Mouse (Mus musculus) forebrain, embryonic 15.5 days (tissue): Measurements from ENCODE around the gene Rbm38. TPM values are rescaled to one million over a fixed set of nuclear protein-coding genes. Genes with fewer than 3 reads are reported as not detected.

ENCODE experiments used
- ATAC-seq: fragments of 200-750 bp; cut with Nextera tagmentation; replicated peaks from 2 replicates; pipeline ENCODE4 v1.8.0; 2017; ENCODE audit warnings: mild to moderate bottlenecking, moderate TSS enrichment, moderate library complexity
- H3K27ac ChIP-seq: fragments of 300-500 bp; sonication (generic); replicated peaks from 2 replicates; pipeline ENCODE4 v1.5.1; 2015; ENCODE audit warnings: mild to moderate bottlenecking, inconsistent platforms
- H3K27me3 ChIP-seq: fragments of 300-500 bp; sonication (generic); 2 replicates; pipeline ENCODE4 v1.6.1; 2015; ENCODE audit warnings: inconsistent platforms
- H3K36me3 ChIP-seq: fragments of 300-500 bp; sonication (generic); 2 replicates; pipeline ENCODE4 v1.6.1; 2015; ENCODE audit warnings: mild to moderate bottlenecking, inconsistent platforms
- H3K4me1 ChIP-seq: fragments of 300-500 bp; sonication (generic); 2 replicates; pipeline ENCODE4 v1.6.1; 2015; ENCODE audit warnings: inconsistent platforms
- H3K4me2 ChIP-seq: fragments of 300-500 bp; sonication (generic); replicated peaks from 2 replicates; pipeline ENCODE4 v1.6.1; 2015; ENCODE audit warnings: mild to moderate bottlenecking, inconsistent platforms
- H3K4me3 ChIP-seq: fragments of 300-500 bp; sonication (generic); 2 replicates; pipeline ENCODE4 v1.5.1; 2015; ENCODE audit warnings: mild to moderate bottlenecking, inconsistent platforms
- H3K9ac ChIP-seq: fragments of 300-500 bp; sonication (generic); replicated peaks from 2 replicates; pipeline ENCODE4 v1.6.1; 2015; ENCODE audit warnings: mild to moderate bottlenecking, inconsistent platforms
- H3K9me3 ChIP-seq: fragments of 300-500 bp; sonication (generic); 2 replicates; pipeline ENCODE4 v1.6.1; 2016; ENCODE audit warnings: inconsistent platforms
- WGBS: fragments of 180-500 bp; shearing (Covaris S2); methylation state at CpG from one replicate; pipeline ENCODE4 v1.1.7; 2015; ENCODE audit warnings: mixed read lengths; 5-methylcytosine and 5-hydroxymethylcytosine counted together
- polyA plus RNA-seq: library from polyadenylated mRNA; unstranded; fragments of >200 nt; fragmentation: Nextera tagmentation; extraction: Ambion mirVana; gene quantifications from 2 replicates; pipeline ENCODE4 v1.2.1, GENCODE M21; 2015

Gene Rbm38
- polyA plus RNA-seq, 1 experiment from 2014 or later = 24.0 TPM

- WGBS = 59% methylated on average over 4 of the region's 4 CpGs
- Histone ChIP-seq H3K36me3 (0 out of 2 replicates have a peak, but pooled peaks cover 8% of the 10 kb centered on the region), H3K4me1 (peaks cover 45% of the 10 kb centered on the region), H3K27me3 (no peaks in the 10 kb centered on the region), H3K4me2 (no peak overlapping the region), H3K9ac (no peak overlapping the region), H3K27ac (no peak overlapping the region), H3K4me3 (no peak overlapping the region), H3K9me3 (no peaks in the 10 kb centered on the region)
- ATAC-seq = no peak
These were observed 7.7 kb downstream of the Rbm38 start for GRCm38 (mm10) chr2:173027824-173028495.

GRCm38 (mm10) chr2:173028508-173029031 is 8.3 kb downstream of the Rbm38 start:
- no peak overlapping the region for H3K9ac ChIP-seq
- no peak for ATAC-seq
- 0 out of 2 replicates have a peak, but pooled peaks cover 11% of the 10 kb centered on the region for H3K36me3 ChIP-seq
- H3K4me2 ChIP-seq = no peak overlapping the region
- no peak overlapping the region for H3K27ac ChIP-seq
- H3K9me3 ChIP-seq = no peaks in the 10 kb centered on the region
- H3K4me3 ChIP-seq = no peak overlapping the region
- H3K4me1 ChIP-seq = peaks cover 39% of the 10 kb centered on the region
- no peaks in the 10 kb centered on the region for H3K27me3 ChIP-seq
- 94% methylated on average over 3 of the region's 3 CpGs for WGBS

- H3K4me1 ChIP-seq = peaks cover 17% of the 10 kb centered on the region
- H3K27ac ChIP-seq = no peak overlapping the region
- no peak overlapping the region for H3K4me2 ChIP-seq
- H3K9ac ChIP-seq = no peak overlapping the region
- H3K4me3 ChIP-seq = no peak overlapping the region
- no peaks in the 10 kb centered on the region for H3K27me3 ChIP-seq
- 83% methylated on average over 12 of the region's 12 CpGs for WGBS
- no peak for ATAC-seq
- H3K36me3 ChIP-seq = peaks cover 25% of the 10 kb centered on the region; the same call in 1 of the 2 replicates
- H3K9me3 ChIP-seq = no peaks in the 10 kb centered on the region
These were observed 10.5 kb downstream of the Rbm38 start for GRCm38 (mm10) chr2:173030591-173031338.

GRCm38 (mm10) chr2:173033531-173033930 is 13.2 kb downstream of the Rbm38 start:
- no peak for ATAC-seq

GRCm38 (mm10) chr2:173034998-173035397 is 14.7 kb downstream of the Rbm38 start:
- no peak overlapping the region for H3K4me2 ChIP-seq
- H3K9me3 ChIP-seq = no peaks in the 10 kb centered on the region
- ATAC-seq = no peak
- H3K4me3 ChIP-seq = no peak overlapping the region
- no peak overlapping the region for H3K9ac ChIP-seq
- H3K27me3 ChIP-seq = no peaks in the 10 kb centered on the region
- H3K27ac ChIP-seq = no peak overlapping the region
- WGBS = 85% methylated on average over 4 of the region's 4 CpGs
- H3K4me1 ChIP-seq = no peaks in the 10 kb centered on the region
- H3K36me3 ChIP-seq = peaks cover 25% of the 10 kb centered on the region; the same call in 1 of the 2 replicates

More at GRCm38 (mm10) chr2:173033531-173033930, 13.2 kb downstream of the Rbm38 start:
- no peak overlapping the region for H3K4me3 ChIP-seq
- H3K27ac ChIP-seq = no peak overlapping the region
- no peaks in the 10 kb centered on the region for H3K27me3 ChIP-seq
- no peak overlapping the region for H3K9ac ChIP-seq
- no peaks in the 10 kb centered on the region for H3K9me3 ChIP-seq
- no peaks in the 10 kb centered on the region for H3K4me1 ChIP-seq
- no peak overlapping the region for H3K4me2 ChIP-seq
- WGBS = 95% methylated on average over 13 of the region's 13 CpGs
- H3K36me3 ChIP-seq = peaks cover 25% of the 10 kb centered on the region; the same call in 1 of the 2 replicates

- Histone ChIP-seq H3K27me3 (no peaks in the 10 kb centered on the region), H3K4me2 (no peak overlapping the region), H3K9me3 (no peaks in the 10 kb centered on the region), H3K36me3 (peaks cover 24% of the 10 kb centered on the region; the same call in 1 of the 2 replicates), H3K9ac (no peak overlapping the region), H3K4me3 (no peak overlapping the region), H3K4me1 (no peaks in the 10 kb centered on the region), H3K27ac (no peak overlapping the region)
- 93% methylated on average over 5 of the region's 5 CpGs for WGBS
- no peak for ATAC-seq
These were observed 15.4 kb downstream of the Rbm38 start for GRCm38 (mm10) chr2:173035653-173036052.

GRCm38 (mm10) chr2:173036055-173036454 is 15.8 kb downstream of the Rbm38 start:
- Histone ChIP-seq H3K9me3 (no peaks in the 10 kb centered on the region), H3K9ac (no peak overlapping the region), H3K4me3 (no peak overlapping the region), H3K27ac (no peak overlapping the region), H3K36me3 (peaks cover 21% of the 10 kb centered on the region; the same call in 1 of the 2 replicates), H3K27me3 (no peaks in the 10 kb centered on the region), H3K4me1 (no peaks in the 10 kb centered on the region), H3K4me2 (no peak overlapping the region)
- no peak for ATAC-seq
- WGBS = 84% methylated on average over 5 of the region's 5 CpGs

GRCm38 (mm10) chr2:173036611-173037010 is 16.3 kb downstream of the Rbm38 start:
- no peaks in the 10 kb centered on the region for H3K9me3 ChIP-seq
- no peak overlapping the region for H3K9ac ChIP-seq
- whole genome bisulfite sequencing = 77% methylated on average over 4 of the region's 4 CpGs
- H3K4me3 ChIP-seq = no peak overlapping the region
- no peaks in the 10 kb centered on the region for H3K4me1 ChIP-seq
- peaks cover 21% of the 10 kb centered on the region; the same call in 1 of the 2 replicates for H3K36me3 ChIP-seq
- no peak overlapping the region for H3K4me2 ChIP-seq
- no peak for ATAC-seq
- no peak overlapping the region for H3K27ac ChIP-seq
- H3K27me3 ChIP-seq = no peaks in the 10 kb centered on the region

GRCm38 (mm10) chr2:173037347-173037746 is 17.0 kb downstream of the Rbm38 start:
- Histone ChIP-seq H3K36me3 (peaks cover 17% of the 10 kb centered on the region; the same call in 1 of the 2 replicates), H3K9me3 (no peaks in the 10 kb centered on the region), H3K27me3 (no peaks in the 10 kb centered on the region), H3K4me3 (no peak overlapping the region), H3K9ac (no peak overlapping the region), H3K27ac (no peak overlapping the region), H3K4me2 (no peak overlapping the region), H3K4me1 (no peaks in the 10 kb centered on the region)
- 85% methylated on average over 5 of the region's 5 CpGs for WGBS
- ATAC-seq = no peak

GRCm38 (mm10) chr2:173037827-173038607 is 17.7 kb downstream of the Rbm38 start:
- Histone ChIP-seq H3K4me3 (no peak overlapping the region), H3K9ac (no peak overlapping the region), H3K27ac (no peak overlapping the region), H3K4me1 (no peaks in the 10 kb centered on the region), H3K36me3 (peaks cover 17% of the 10 kb centered on the region; the same call in 1 of the 2 replicates), H3K9me3 (no peaks in the 10 kb centered on the region), H3K27me3 (no peaks in the 10 kb centered on the region), H3K4me2 (no peak overlapping the region)
- ATAC-seq = no peak
- 79% methylated on average over 7 of the region's 7 CpGs for WGBS

GRCm38 (mm10) chr2:173039041-173039440 is 18.7 kb downstream of the Rbm38 start:
- Histone ChIP-seq H3K4me3 (no peak overlapping the region), H3K27me3 (no peaks in the 10 kb centered on the region), H3K4me1 (no peaks in the 10 kb centered on the region), H3K27ac (no peak overlapping the region), H3K9me3 (no peaks in the 10 kb centered on the region), H3K4me2 (no peak overlapping the region), H3K36me3 (peaks cover 10% of the 10 kb centered on the region; the same call in 1 of the 2 replicates), H3K9ac (no peak overlapping the region)
- ATAC-seq = no peak
- 96% methylated on average over 4 of the region's 4 CpGs for WGBS
